Mouse (Mus musculus): ENCODE measurements at regions not wholly inside any gene's neighbourhood (a gene's known extent, or its start where the extent isn't known, plus 50 kb on each side); places are given as distances from the start of the nearest gene placed in this dataset.

- DNase-seq (ENCODE audit: low read depth) = no peak
Observed at GRCm38 (mm10) chr15:62246561-62247079, 1323.8 kb upstream of the A1bg start.

- no peak for DNase-seq (ENCODE audit: low read depth)
Observed at GRCm38 (mm10) chr15:62245237-62245636, 1322.4 kb upstream of the A1bg start.

- no peak for DNase-seq (ENCODE audit: low read depth)
Observed at GRCm38 (mm10) chr15:62244819-62245218, 1322.0 kb upstream of the A1bg start.

- DNase-seq (ENCODE audit: low read depth) = no peak
Observed at GRCm38 (mm10) chr15:62240031-62240430, 1317.2 kb upstream of the A1bg start.

GRCm38 (mm10) chr15:62238503-62239045, 1315.8 kb upstream of the A1bg start:
- DNase-seq (ENCODE audit: low read depth) = no peak

GRCm38 (mm10) chr15:62236056-62236455, 1313.2 kb upstream of the A1bg start:
- no peak for DNase-seq (ENCODE audit: low read depth)

GRCm38 (mm10) chr15:62234182-62234760, 1311.5 kb upstream of the A1bg start:
- no peak for DNase-seq (ENCODE audit: low read depth)

- DNase-seq (ENCODE audit: low read depth) = no peak
Observed at GRCm38 (mm10) chr15:62233154-62233553, 1310.3 kb upstream of the A1bg start.

GRCm38 (mm10) chr15:62231709-62232108, 1308.9 kb upstream of the A1bg start:
- no peak for DNase-seq (ENCODE audit: low read depth)

- DNase-seq (ENCODE audit: low read depth) = no peak
Observed at GRCm38 (mm10) chr15:62230773-62231172, 1308.0 kb upstream of the A1bg start.

GRCm38 (mm10) chr15:62229491-62230283, 1306.9 kb upstream of the A1bg start:
- DNase-seq (ENCODE audit: low read depth) = no peak

- DNase-seq (ENCODE audit: low read depth) = no peak
Observed at GRCm38 (mm10) chr15:62229023-62229422, 1306.2 kb upstream of the A1bg start.

GRCm38 (mm10) chr15:62224798-62225197, 1302.0 kb upstream of the A1bg start:
- DNase-seq (ENCODE audit: low read depth) = no peak

- no peak for DNase-seq (ENCODE audit: low read depth)
Observed at GRCm38 (mm10) chr15:62224191-62224590, 1301.4 kb upstream of the A1bg start.

- DNase-seq (ENCODE audit: low read depth) = no peak
Observed at GRCm38 (mm10) chr15:62223156-62223840, 1300.5 kb upstream of the A1bg start.

- DNase-seq (ENCODE audit: low read depth) = peak; percentile 48
Observed at GRCm38 (mm10) chr15:62222731-62223130, 1299.9 kb upstream of the A1bg start.

GRCm38 (mm10) chr15:62222201-62222600, 1299.4 kb upstream of the A1bg start:
- DNase-seq (ENCODE audit: low read depth) = no peak

- no peak for DNase-seq (ENCODE audit: low read depth)
Observed at GRCm38 (mm10) chr15:62221024-62221819, 1298.4 kb upstream of the A1bg start.

GRCm38 (mm10) chr15:62220620-62221019, 1297.8 kb upstream of the A1bg start:
- DNase-seq (ENCODE audit: low read depth) = no peak

GRCm38 (mm10) chr15:62219934-62220540, 1297.2 kb upstream of the A1bg start:
- no peak for DNase-seq (ENCODE audit: low read depth)

- DNase-seq (ENCODE audit: low read depth) = no peak
Observed at GRCm38 (mm10) chr15:62218346-62219080, 1295.7 kb upstream of the A1bg start.
